Mouse (Mus musculus): ENCODE results near the gene Lacc1. TPM values are rescaled to one million over a fixed set of nuclear protein-coding genes. Genes with fewer than 3 reads are reported as not detected.

The Lacc1 gene
- polyA plus RNA-seq, 1 experiment, result 4.4 TPM

DNA sequence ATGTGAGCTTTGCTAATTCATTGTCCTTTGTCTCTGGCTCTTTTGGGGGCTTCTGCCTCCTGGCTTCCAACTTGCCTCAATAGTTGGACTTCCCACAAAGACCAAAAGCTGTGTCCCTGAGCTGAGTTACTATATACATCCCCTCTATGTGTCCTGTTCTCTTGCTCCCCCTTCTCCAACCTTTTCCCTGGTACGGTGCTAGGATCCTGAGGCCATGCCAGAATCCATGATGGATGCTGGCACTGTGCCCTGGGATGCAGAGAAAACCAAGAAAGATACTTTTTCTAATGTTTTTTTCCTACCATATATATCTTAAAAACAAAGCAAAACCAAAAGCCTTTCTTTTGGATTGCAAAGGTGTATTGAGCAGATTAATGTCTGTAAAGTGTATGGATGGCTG is 54.9 kb downstream of the Lacc1 start:
- Histone ChIP-seq H3K36me3 (ENCODE audit: control insufficient read depth, insufficient read depth, low read length) (no peaks in the 10 kb centered on the region), H3K4me1 (ENCODE audit: control insufficient read depth, insufficient read depth, insufficient read length) (no peaks in the 10 kb centered on the region), H3K4me3 (ENCODE audit: extremely low read depth, insufficient read depth, insufficient read length) (no peak overlapping the region), H3K27ac (ENCODE audit: insufficient read depth, low read length) (no peak overlapping the region), H3K27me3 (ENCODE audit: control insufficient read depth, insufficient read depth, low read length) (no peaks in the 10 kb centered on the region)
- WGBS, result 88% methylated on average over 1 of the region's 1 CpGs
- TF ChIP-seq CTCF (IDR thresholded peaks at IDR 0.05; ENCODE audit: extremely low read depth, insufficient read depth, insufficient read length, insufficient replicate concordance) (no peak), POLR2A (IDR thresholded peaks at IDR 0.05; ENCODE audit: low read depth, low read length) (no peak)
- DNase-seq (ENCODE audit: low read depth in 1 of 2, low spot score in 2 of 2), result no peak

DNA sequence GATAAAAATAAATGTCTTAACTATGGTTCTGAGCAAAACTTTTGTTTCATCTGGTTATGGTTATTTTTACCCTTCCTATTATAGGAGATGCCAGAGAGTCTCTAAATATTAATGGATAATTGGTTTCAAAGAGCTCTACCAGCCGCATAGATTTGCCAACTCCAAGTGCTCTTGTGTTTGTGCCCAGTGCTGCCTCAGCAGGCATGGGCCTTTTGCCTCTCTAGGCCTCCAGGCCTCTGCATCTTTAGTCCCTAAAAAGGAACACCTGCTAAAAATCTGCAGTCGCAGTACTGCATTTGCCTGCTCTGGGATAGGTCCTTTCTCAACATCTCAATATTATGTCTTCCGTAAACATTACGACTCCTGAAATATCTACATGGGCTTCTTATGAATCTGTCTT is 55.5 kb downstream of the Lacc1 start:
- no peak for DNase-seq (ENCODE audit: low read depth in 1 of 2, low spot score in 2 of 2)
- 92% methylated on average over 4 of the region's 4 CpGs for WGBS
- TF ChIP-seq POLR2A (IDR thresholded peaks at IDR 0.05; ENCODE audit: low read depth, low read length) (no peak), CTCF (IDR thresholded peaks at IDR 0.05; ENCODE audit: extremely low read depth, insufficient read depth, insufficient read length, insufficient replicate concordance) (no peak)
- Histone ChIP-seq H3K36me3 (ENCODE audit: control insufficient read depth, insufficient read depth, low read length) (no peaks in the 10 kb centered on the region), H3K27ac (ENCODE audit: insufficient read depth, low read length) (no peak overlapping the region), H3K4me1 (ENCODE audit: control insufficient read depth, insufficient read depth, insufficient read length) (no peaks in the 10 kb centered on the region), H3K27me3 (ENCODE audit: control insufficient read depth, insufficient read depth, low read length) (no peaks in the 10 kb centered on the region), H3K4me3 (ENCODE audit: extremely low read depth, insufficient read depth, insufficient read length) (no peak overlapping the region)

DNA sequence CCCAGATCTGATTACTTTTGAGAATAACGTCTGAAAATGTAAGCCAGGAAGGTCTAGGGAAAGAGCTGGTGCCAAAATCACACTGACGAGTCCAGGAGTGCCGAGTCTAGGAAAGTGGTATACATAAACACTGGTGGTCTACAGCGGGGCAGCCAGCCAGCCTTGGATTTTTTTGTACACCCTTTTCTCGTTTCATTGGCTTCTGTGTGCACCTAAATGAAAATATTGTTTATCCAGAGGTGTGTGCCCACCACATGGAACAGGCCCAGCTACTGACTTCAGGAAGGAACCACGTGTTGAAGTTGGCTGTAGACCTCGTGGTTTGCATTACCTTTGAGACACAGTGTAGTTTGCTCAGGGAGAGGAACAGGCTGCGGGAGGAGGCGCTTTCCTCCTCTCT is 57.1 kb downstream of the Lacc1 start:
- WGBS, result 67% methylated on average over 9 of the region's 9 CpGs

More for the DNA sequence above, 57.1 kb downstream of the Lacc1 start:
- no peaks in the 10 kb centered on the region for H3K27me3 ChIP-seq (ENCODE audit: control insufficient read depth, insufficient read depth, low read length)
- no peak overlapping the region for H3K4me3 ChIP-seq (ENCODE audit: extremely low read depth, insufficient read depth, insufficient read length)
- no peak overlapping the region for H3K27ac ChIP-seq (ENCODE audit: insufficient read depth, low read length)
- H3K4me1 ChIP-seq (ENCODE audit: control insufficient read depth, insufficient read depth, insufficient read length), result no peaks in the 10 kb centered on the region
- DNase-seq (ENCODE audit: low read depth in 1 of 2, low spot score in 2 of 2), result no peak
- TF ChIP-seq POLR2A (IDR thresholded peaks at IDR 0.05; ENCODE audit: low read depth, low read length), result no peak
- TF ChIP-seq CTCF (IDR thresholded peaks at IDR 0.05; ENCODE audit: extremely low read depth, insufficient read depth, insufficient read length, insufficient replicate concordance), result no peak
- no peaks in the 10 kb centered on the region for H3K36me3 ChIP-seq (ENCODE audit: control insufficient read depth, insufficient read depth, low read length)

Other genes starting within 250 kb of the Lacc1 start
- 0.32 and 0.81 TPM in 2 replicates for gene Ccdc122, start 132 bp downstream of the Lacc1 start, polyA plus RNA-seq (2012; rRNA removed)
- 0.06 and 0.21 TPM in 2 replicates for gene Enox1, start 119.9 kb upstream of the Lacc1 start, polyA plus RNA-seq (2012; rRNA removed)